Mouse (Mus musculus) large intestine, adult 2 months (tissue): ENCODE data around the gene Eaf1. TPM values are rescaled to one million over a fixed set of nuclear protein-coding genes. Genes with fewer than 3 reads are reported as not detected.

Experiments used
- polyA plus RNA-seq: library from polyadenylated mRNA; depleted of rRNA; stranded (reverse); fragments of >200 nt; gene quantifications from 2 replicates; pipeline ENCODE4 v1.2.3, GENCODE M21; 2012; rRNA removed

Eaf1 gene
- polyA plus RNA-seq, 1 experiment: 15.9 TPM

Other genes with a start within 250 kb of the Eaf1 start
- gene Phf7, start 243.1 kb upstream of the Eaf1 start, polyA plus RNA-seq: 4.0 and 4.6 TPM in 2 replicates
- 32.6 and 44.7 TPM in 2 replicates for gene Bap1, start 242.9 kb upstream of the Eaf1 start, polyA plus RNA-seq
- gene Dnah1, start 170.5 kb upstream of the Eaf1 start, polyA plus RNA-seq: 0.10 and 0.11 TPM in 2 replicates
- gene Capn7, start 157.8 kb upstream of the Eaf1 start, polyA plus RNA-seq: 8.8 and 12.1 TPM in 2 replicates
- gene Sh3bp5, start 58.3 kb upstream of the Eaf1 start, polyA plus RNA-seq: 4.6 and 7.5 TPM in 2 replicates
- 8.5 and 9.2 TPM in 2 replicates for gene Mettl6, start 641 bp downstream of the Eaf1 start, polyA plus RNA-seq
- 1.3 and 1.7 TPM in 2 replicates for gene Colq, start 96.9 kb downstream of the Eaf1 start, polyA plus RNA-seq
- gene Gm49387, start 146.5 kb downstream of the Eaf1 start, polyA plus RNA-seq: not detected in 2 replicates
- gene Btd, start 146.6 kb downstream of the Eaf1 start, polyA plus RNA-seq: 27.9 and 28.8 TPM in 2 replicates
- gene Hacl1, start 146.9 kb downstream of the Eaf1 start, polyA plus RNA-seq: 7.2 and 8.0 TPM in 2 replicates